Mouse (Mus musculus) liver, embryonic 12.5 days (tissue): ENCODE results near the gene Barhl2. TPM values are rescaled to one million over a fixed set of nuclear protein-coding genes. Genes with fewer than 3 reads are reported as not detected.
A peak's percentile ranks its signal among the peaks of the same experiment; 100 is the strongest.

Source experiments
- ATAC-seq: fragments of 200-750 bp; cut with Nextera tagmentation; 2 replicates; pipeline ENCODE4 v1.8.0; 2017; ENCODE audit warnings: moderate number of reproducible peaks, mild to moderate bottlenecking, moderate library complexity
- H3K27ac ChIP-seq: fragments of 300-500 bp; sonication (generic); 2 replicates; pipeline ENCODE4 v1.5.1; 2016; ENCODE audit warnings: mild to moderate bottlenecking
- H3K27me3 ChIP-seq: fragments of 300-500 bp; sonication (generic); replicated peaks from 2 replicates; pipeline ENCODE4 v1.6.1; 2016; ENCODE audit warnings: mild to moderate bottlenecking, moderate library complexity
- H3K36me3 ChIP-seq: fragments of 300-500 bp; sonication (generic); 2 replicates; pipeline ENCODE4 v1.6.1; 2016; ENCODE audit warnings: mild to moderate bottlenecking, moderate library complexity
- H3K4me1 ChIP-seq: fragments of 300-500 bp; sonication (generic); 2 replicates; pipeline ENCODE4 v1.6.1; 2016
- H3K4me2 ChIP-seq: fragments of 300-500 bp; sonication (generic); 2 replicates; pipeline ENCODE4 v1.6.1; 2016; ENCODE audit warnings: mild to moderate bottlenecking, moderate library complexity
- H3K4me3 ChIP-seq: fragments of 300-500 bp; sonication (generic); 2 replicates; pipeline ENCODE4 v1.5.1; 2016; ENCODE audit warnings: mild to moderate bottlenecking, moderate library complexity
- H3K9ac ChIP-seq: fragments of 300-500 bp; sonication (generic); 2 replicates; pipeline ENCODE4 v1.6.1; 2016; ENCODE audit warnings: mild to moderate bottlenecking, moderate library complexity
- H3K9me3 ChIP-seq: fragments of 300-500 bp; sonication (generic); replicated peaks from 2 replicates; pipeline ENCODE4 v1.6.1; 2016; ENCODE audit warnings: mild to moderate bottlenecking, moderate library complexity
- WGBS: fragments of 180-500 bp; shearing (Covaris S2); methylation state at CpG from one replicate; pipeline ENCODE4 v1.1.7; 2016; ENCODE audit not compliant: insufficient replicate concordance; 5-methylcytosine and 5-hydroxymethylcytosine counted together
- polyA plus RNA-seq: library from polyadenylated mRNA; unstranded; fragments of >200 nt; fragmentation: Nextera tagmentation; extraction: Ambion mirVana; gene quantifications from 2 replicates; pipeline ENCODE4 v1.2.1, GENCODE M21; 2016

Barhl2 gene
- polyA plus RNA-seq, 1 experiment from 2014 or later = not detected

- Histone ChIP-seq H3K9ac (no peak overlapping the region), H3K9me3 (no peaks in the 10 kb centered on the region), H3K36me3 (no peaks in the 10 kb centered on the region), H3K27me3 (peaks cover 99% of the 10 kb centered on the region), H3K4me3 (no peak overlapping the region), H3K4me1 (0 out of 2 replicates have a peak, but pooled peaks cover 7% of the 10 kb centered on the region), H3K4me2 (no peak overlapping the region), H3K27ac (no peak overlapping the region)
- 13% methylated on average over 3 of the region's 3 CpGs for WGBS
- no peak for ATAC-seq
These were observed 3.5 kb upstream of the Barhl2 start for GRCm38 (mm10) chr5:106461431-106461830.

GRCm38 (mm10) chr5:106460535-106460934 lies 2.6 kb upstream of the Barhl2 start:
- no peak for ATAC-seq
- Histone ChIP-seq H3K36me3 (no peaks in the 10 kb centered on the region), H3K4me3 (no peak overlapping the region), H3K9ac (no peak overlapping the region), H3K27ac (no peak overlapping the region), H3K9me3 (no peaks in the 10 kb centered on the region), H3K27me3 (peaks cover 98% of the 10 kb centered on the region), H3K4me2 (no peak overlapping the region), H3K4me1 (0 out of 2 replicates have a peak, but pooled peaks cover 7% of the 10 kb centered on the region)
- WGBS = 2% methylated on average over 17 of the region's 17 CpGs

- no peaks in the 10 kb centered on the region for H3K9me3 ChIP-seq
- H3K36me3 ChIP-seq = no peaks in the 10 kb centered on the region
- H3K4me1 ChIP-seq = 0 out of 2 replicates have a peak, but pooled peaks cover 7% of the 10 kb centered on the region
- no peak overlapping the region for H3K27ac ChIP-seq
- H3K27me3 ChIP-seq = peaks cover 98% of the 10 kb centered on the region
- no peak for ATAC-seq
- H3K9ac ChIP-seq = no peak overlapping the region
- H3K4me2 ChIP-seq = no peak overlapping the region
- WGBS = 1% methylated on average over 22 of the region's 22 CpGs
- H3K4me3 ChIP-seq = no peak overlapping the region
These were observed 2.1 kb upstream of the Barhl2 start for GRCm38 (mm10) chr5:106460001-106460511.

GRCm38 (mm10) chr5:106459120-106459641 lies 1.2 kb upstream of the Barhl2 start:
- Histone ChIP-seq H3K4me1 (0 out of 2 replicates have a peak, but pooled peaks cover 7% of the 10 kb centered on the region), H3K9ac (no peak overlapping the region)
- no peak for ATAC-seq

GRCm38 (mm10) chr5:106458477-106459119 lies 632 bp upstream of the Barhl2 start:
- no peak for ATAC-seq
- no peaks in the 10 kb centered on the region for H3K9me3 ChIP-seq
- WGBS = 2% methylated on average over 59 of the region's 68 CpGs
- H3K4me3 ChIP-seq = peak overlapping the region; percentile 48
- 0 out of 2 replicates have a peak, but pooled peaks cover 7% of the 10 kb centered on the region for H3K4me1 ChIP-seq
- H3K27ac ChIP-seq = no peak overlapping the region
- no peaks in the 10 kb centered on the region for H3K36me3 ChIP-seq
- H3K4me2 ChIP-seq = peak overlapping the region; percentile 67
- peaks cover 98% of the 10 kb centered on the region for H3K27me3 ChIP-seq
- no peak overlapping the region for H3K9ac ChIP-seq

More at GRCm38 (mm10) chr5:106459120-106459641, 1.2 kb upstream of the Barhl2 start:
- no peaks in the 10 kb centered on the region for H3K36me3 ChIP-seq
- whole genome bisulfite sequencing = 3% methylated on average over 31 of the region's 31 CpGs
- peaks cover 98% of the 10 kb centered on the region for H3K27me3 ChIP-seq
- H3K27ac ChIP-seq = no peak overlapping the region
- no peaks in the 10 kb centered on the region for H3K9me3 ChIP-seq
- H3K4me2 ChIP-seq = peak overlapping the region; percentile 67
- H3K4me3 ChIP-seq = 0 out of 2 replicates have a peak overlapping the region, but pooled peaks have one; percentile 48

GRCm38 (mm10) chr5:106457111-106457925 lies 648 bp downstream of the Barhl2 start:
- Histone ChIP-seq H3K4me3 (peak overlapping the region; percentile 48; the same call in 1 of the 2 replicates), H3K4me2 (peak overlapping the region; percentile 67; the same call in 1 of the 2 replicates)

GRCm38 (mm10) chr5:106455984-106456383 lies 2.0 kb downstream of the Barhl2 start:
- H3K9me3 ChIP-seq = no peaks in the 10 kb centered on the region
- no peak overlapping the region for H3K4me2 ChIP-seq
- peaks cover 96% of the 10 kb centered on the region for H3K27me3 ChIP-seq
- no peak for ATAC-seq
- 2% methylated on average over 7 of the region's 7 CpGs for WGBS
- H3K27ac ChIP-seq = no peak overlapping the region
- H3K4me1 ChIP-seq = 0 out of 2 replicates have a peak, but pooled peaks cover 9% of the 10 kb centered on the region
- H3K9ac ChIP-seq = no peak overlapping the region
- no peak overlapping the region for H3K4me3 ChIP-seq
- no peaks in the 10 kb centered on the region for H3K36me3 ChIP-seq

More at GRCm38 (mm10) chr5:106457111-106457925, 648 bp downstream of the Barhl2 start:
- Histone ChIP-seq H3K9ac (no peak overlapping the region), H3K27me3 (peaks cover 96% of the 10 kb centered on the region), H3K9me3 (no peaks in the 10 kb centered on the region), H3K36me3 (no peaks in the 10 kb centered on the region), H3K27ac (no peak overlapping the region), H3K4me1 (0 out of 2 replicates have a peak, but pooled peaks cover 9% of the 10 kb centered on the region)
- WGBS = 2% methylated on average over 63 of the region's 63 CpGs
- ATAC-seq = no peak

- Histone ChIP-seq H3K9ac (no peak overlapping the region), H3K9me3 (no peaks in the 10 kb centered on the region), H3K36me3 (no peaks in the 10 kb centered on the region), H3K4me2 (no peak overlapping the region), H3K4me3 (no peak overlapping the region), H3K27me3 (peaks cover 96% of the 10 kb centered on the region), H3K4me1 (0 out of 2 replicates have a peak, but pooled peaks cover 9% of the 10 kb centered on the region), H3K27ac (no peak overlapping the region)
- no peak for ATAC-seq
- WGBS = 3% methylated on average over 17 of the region's 17 CpGs
These were observed 2.7 kb downstream of the Barhl2 start for GRCm38 (mm10) chr5:106455106-106455920.

GRCm38 (mm10) chr5:106454411-106455105 lies 3.4 kb downstream of the Barhl2 start:
- Histone ChIP-seq H3K4me1 (0 out of 2 replicates have a peak, but pooled peaks cover 9% of the 10 kb centered on the region), H3K36me3 (no peaks in the 10 kb centered on the region), H3K4me2 (no peak overlapping the region), H3K27ac (no peak overlapping the region), H3K9me3 (no peaks in the 10 kb centered on the region), H3K9ac (no peak overlapping the region), H3K27me3 (peaks cover 96% of the 10 kb centered on the region), H3K4me3 (no peak overlapping the region)
- no peak for ATAC-seq
- WGBS = 4% methylated on average over 9 of the region's 9 CpGs

- H3K27ac ChIP-seq = no peak overlapping the region
- H3K4me1 ChIP-seq = 0 out of 2 replicates have a peak, but pooled peaks cover 9% of the 10 kb centered on the region
- no peaks in the 10 kb centered on the region for H3K36me3 ChIP-seq
- H3K4me3 ChIP-seq = no peak overlapping the region
- no peak overlapping the region for H3K4me2 ChIP-seq
- ATAC-seq = no peak
- H3K9me3 ChIP-seq = no peaks in the 10 kb centered on the region
- H3K9ac ChIP-seq = no peak overlapping the region
- WGBS = 3% methylated on average over 13 of the region's 13 CpGs
- H3K27me3 ChIP-seq = peaks cover 96% of the 10 kb centered on the region
These were observed 4.1 kb downstream of the Barhl2 start for GRCm38 (mm10) chr5:106453886-106454321.
